Mouse (Mus musculus): Measurements from ENCODE around the gene Srarp. TPM values are rescaled to one million over a fixed set of nuclear protein-coding genes. Genes with fewer than 3 reads are reported as not detected.

The Srarp gene
- polyA plus RNA-seq, 1 experiment from 2014 or later = not detected

- no peak overlapping the region for H3K9ac ChIP-seq
- H3K9me3 ChIP-seq = no peaks in the 10 kb centered on the region
- peaks cover 53% of the 10 kb centered on the region for H3K36me3 ChIP-seq (replicated peaks)
- H3K27me3 ChIP-seq = no peaks in the 10 kb centered on the region
- ATAC-seq (ENCODE audit: low FRiP score) = no peak
- no peak overlapping the region for H3K4me2 ChIP-seq
- no peak overlapping the region for H3K27ac ChIP-seq
- no peak overlapping the region for H3K4me3 ChIP-seq (replicated peaks)
- 86% methylated on average over 14 of the region's 14 CpGs for WGBS
- H3K4me1 ChIP-seq = peaks cover 15% of the 10 kb centered on the region
Measured at GRCm38 (mm10) chr4:141454581-141455350, 18.9 kb upstream of the Srarp start.

- H3K4me1 ChIP-seq = no peaks in the 10 kb centered on the region
- ATAC-seq (ENCODE audit: low FRiP score) = no peak
- no peak overlapping the region for H3K4me2 ChIP-seq
- no peak overlapping the region for H3K4me3 ChIP-seq (replicated peaks)
- no peaks in the 10 kb centered on the region for H3K27me3 ChIP-seq
- H3K9me3 ChIP-seq = no peaks in the 10 kb centered on the region
- peaks cover 72% of the 10 kb centered on the region for H3K36me3 ChIP-seq (replicated peaks)
- H3K27ac ChIP-seq = no peak overlapping the region
- H3K9ac ChIP-seq = no peak overlapping the region
- WGBS = 92% methylated on average over 9 of the region's 9 CpGs
Measured at GRCm38 (mm10) chr4:141451916-141452450, 16.1 kb upstream of the Srarp start.

- Histone ChIP-seq H3K9me3 (no peaks in the 10 kb centered on the region), H3K27me3 (no peaks in the 10 kb centered on the region), H3K4me3 (replicated peaks) (no peak overlapping the region), H3K4me1 (peaks cover 2% of the 10 kb centered on the region), H3K36me3 (replicated peaks) (peaks cover 76% of the 10 kb centered on the region), H3K4me2 (no peak overlapping the region), H3K9ac (no peak overlapping the region), H3K27ac (no peak overlapping the region)
- no peak for ATAC-seq (ENCODE audit: low FRiP score)
- WGBS = 93% methylated on average over 2 of the region's 2 CpGs
Measured at GRCm38 (mm10) chr4:141451251-141451650, 15.3 kb upstream of the Srarp start.

GRCm38 (mm10) chr4:141446211-141446610, 10.3 kb upstream of the Srarp start:
- 77% methylated on average over 7 of the region's 7 CpGs for WGBS
- Histone ChIP-seq H3K27ac (no peak overlapping the region), H3K9ac (no peak overlapping the region), H3K4me3 (replicated peaks) (peak overlapping the region; percentile 100), H3K36me3 (replicated peaks) (peaks cover 43% of the 10 kb centered on the region), H3K9me3 (no peaks in the 10 kb centered on the region), H3K27me3 (no peaks in the 10 kb centered on the region), H3K4me1 (peaks cover 20% of the 10 kb centered on the region), H3K4me2 (no peak overlapping the region)
- ATAC-seq (ENCODE audit: low FRiP score) = no peak

- Histone ChIP-seq H3K4me3 (replicated peaks) (peak overlapping the region; percentile 100), H3K9me3 (no peaks in the 10 kb centered on the region), H3K4me1 (peaks cover 20% of the 10 kb centered on the region), H3K27me3 (no peaks in the 10 kb centered on the region), H3K9ac (peak overlapping the region; percentile 94), H3K36me3 (replicated peaks) (peaks cover 34% of the 10 kb centered on the region), H3K4me2 (peak overlapping the region; percentile 82), H3K27ac (peak overlapping the region; percentile 85; the same call in 1 of the 2 replicates)
- WGBS = 18% methylated on average over 14 of the region's 14 CpGs
- no peak for ATAC-seq (ENCODE audit: low FRiP score)
Measured at GRCm38 (mm10) chr4:141445328-141445720, 9.4 kb upstream of the Srarp start.

GRCm38 (mm10) chr4:141444451-141445327, 8.8 kb upstream of the Srarp start, which contains the start of gene Zbtb17:
TSS of gene Zbtb17 (plus strand) at chr4:141444654.
- peak within 1 kb of the TSS; percentile 85 for H3K27ac ChIP-seq
- H3K9ac ChIP-seq = peak within 1 kb of the TSS; percentile 94
- H3K9me3 ChIP-seq = no peaks in the 10 kb centered on the region
- peak within 1 kb of the TSS; percentile 82 for H3K4me2 ChIP-seq
- peak within 1 kb of the TSS; percentile 100 for H3K4me3 ChIP-seq (replicated peaks)
- peaks cover 30% of the 10 kb centered on the region for H3K36me3 ChIP-seq (replicated peaks)
- peaks cover 20% of the 10 kb centered on the region for H3K4me1 ChIP-seq
- under 1% methylated on average over 75 of the region's 102 CpGs for WGBS
- no peaks in the 10 kb centered on the region for H3K27me3 ChIP-seq
- ATAC-seq (ENCODE audit: low FRiP score) = peak; percentile 91

GRCm38 (mm10) chr4:141443641-141444429, 7.9 kb upstream of the Srarp start:
- Histone ChIP-seq H3K4me2 (peak overlapping the region; percentile 82), H3K27me3 (no peaks in the 10 kb centered on the region), H3K4me3 (replicated peaks) (peak overlapping the region; percentile 100), H3K4me1 (peaks cover 20% of the 10 kb centered on the region), H3K27ac (no peak overlapping the region), H3K9ac (peak overlapping the region; percentile 94; the same call in 1 of the 2 replicates), H3K9me3 (no peaks in the 10 kb centered on the region), H3K36me3 (replicated peaks) (peaks cover 21% of the 10 kb centered on the region)
- no peak; the same call in 1 of the 2 replicates for ATAC-seq (ENCODE audit: low FRiP score)
- WGBS = 54% methylated on average over 11 of the region's 11 CpGs

GRCm38 (mm10) chr4:141440877-141441276, 5.0 kb upstream of the Srarp start:
- ATAC-seq (ENCODE audit: low FRiP score) = no peak
- no peak overlapping the region for H3K4me3 ChIP-seq (replicated peaks)
- H3K4me1 ChIP-seq = peaks cover 14% of the 10 kb centered on the region
- no peak overlapping the region for H3K27ac ChIP-seq
- no peaks in the 10 kb centered on the region for H3K27me3 ChIP-seq
- no peak overlapping the region for H3K9ac ChIP-seq
- H3K36me3 ChIP-seq (replicated peaks) = no peaks in the 10 kb centered on the region
- H3K9me3 ChIP-seq = no peaks in the 10 kb centered on the region
- no peak overlapping the region for H3K4me2 ChIP-seq

GRCm38 (mm10) chr4:141439083-141439803, 3.3 kb upstream of the Srarp start:
- Histone ChIP-seq H3K9me3 (no peaks in the 10 kb centered on the region), H3K36me3 (replicated peaks) (no peaks in the 10 kb centered on the region), H3K4me2 (no peak overlapping the region), H3K4me1 (peaks cover 6% of the 10 kb centered on the region), H3K9ac (no peak overlapping the region), H3K27ac (no peak overlapping the region), H3K27me3 (no peaks in the 10 kb centered on the region), H3K4me3 (replicated peaks) (no peak overlapping the region)
- WGBS = 91% methylated on average over 12 of the region's 12 CpGs
- ATAC-seq (ENCODE audit: low FRiP score) = no peak

GRCm38 (mm10) chr4:141433191-141433590, 2.7 kb downstream of the Srarp start:
- no peaks in the 10 kb centered on the region; the same call in 1 of the 2 replicates for H3K27me3 ChIP-seq
- H3K9ac ChIP-seq = no peak overlapping the region
- 86% methylated on average over 18 of the region's 18 CpGs for WGBS
- no peaks in the 10 kb centered on the region for H3K4me1 ChIP-seq
- H3K36me3 ChIP-seq (replicated peaks) = no peaks in the 10 kb centered on the region
- H3K4me2 ChIP-seq = no peak overlapping the region
- H3K27ac ChIP-seq = no peak overlapping the region
- ATAC-seq (ENCODE audit: low FRiP score) = no peak
- H3K4me3 ChIP-seq (replicated peaks) = no peak overlapping the region
- H3K9me3 ChIP-seq = no peaks in the 10 kb centered on the region

GRCm38 (mm10) chr4:141432666-141433065, 3.2 kb downstream of the Srarp start:
- H3K27me3 ChIP-seq = no peaks in the 10 kb centered on the region; the same call in 1 of the 2 replicates
- no peaks in the 10 kb centered on the region for H3K36me3 ChIP-seq (replicated peaks)
- H3K9ac ChIP-seq = no peak overlapping the region
- ATAC-seq (ENCODE audit: low FRiP score) = no peak
- H3K4me3 ChIP-seq (replicated peaks) = no peak overlapping the region
- no peaks in the 10 kb centered on the region for H3K4me1 ChIP-seq
- H3K4me2 ChIP-seq = no peak overlapping the region
- no peaks in the 10 kb centered on the region for H3K9me3 ChIP-seq
- no peak overlapping the region for H3K27ac ChIP-seq
- 64% methylated on average over 14 of the region's 14 CpGs for WGBS

Measured in forebrain, embryonic 12.5 days (tissue).